Mouse (Mus musculus) stomach, postnatal 0 days (tissue): ENCODE measurements around the gene Olfr279.

Source experiments
- CTCF ChIP-seq: IDR thresholded peaks from 2 replicates; pipeline ENCODE4 v1.5.1; 2016; ENCODE audit warnings: antibody characterized with exemption, low read depth, mild to moderate bottlenecking, moderate library complexity
- EP300 ChIP-seq: optimal IDR thresholded peaks from 2 replicates; pipeline ENCODE3; 2016; ENCODE audit warnings: antibody characterized with exemption

DNA sequence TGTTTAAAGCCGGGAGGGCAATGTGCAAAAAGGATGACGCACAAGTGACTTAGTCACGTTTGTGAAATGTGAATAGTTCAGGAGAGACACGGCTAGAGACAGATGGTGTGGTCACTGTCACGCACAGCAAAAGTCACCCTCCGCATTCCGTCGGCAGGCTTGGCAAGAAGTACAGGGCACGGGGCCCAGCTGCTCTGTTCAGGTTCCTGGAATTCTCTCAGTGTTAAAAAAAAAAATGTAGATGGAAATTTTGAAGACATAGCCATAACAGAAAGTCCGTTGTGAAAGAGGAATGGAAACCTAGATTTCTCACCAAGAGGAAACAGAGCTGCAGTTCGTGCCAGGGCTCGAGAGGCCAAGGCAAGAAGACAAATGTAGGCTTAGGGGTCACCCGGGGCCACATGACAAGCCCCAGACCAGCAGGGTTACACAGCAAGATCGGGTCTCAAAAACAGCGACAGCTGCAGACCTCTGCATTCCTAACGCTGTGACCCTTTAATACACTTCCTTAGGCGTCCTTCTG, 20.7 kb downstream of the Olfr279 start:
- no peak for TF ChIP-seq CTCF
- no peak for TF ChIP-seq EP300
